Mouse (Mus musculus): Measurements from ENCODE around the gene 1700056E22Rik. TPM values are rescaled to one million over a fixed set of nuclear protein-coding genes. Genes with fewer than 3 reads are reported as not detected.

1700056E22Rik gene
- polyA plus RNA-seq, 1 experiment from 2014 or later: 2.0 TPM

DNA sequence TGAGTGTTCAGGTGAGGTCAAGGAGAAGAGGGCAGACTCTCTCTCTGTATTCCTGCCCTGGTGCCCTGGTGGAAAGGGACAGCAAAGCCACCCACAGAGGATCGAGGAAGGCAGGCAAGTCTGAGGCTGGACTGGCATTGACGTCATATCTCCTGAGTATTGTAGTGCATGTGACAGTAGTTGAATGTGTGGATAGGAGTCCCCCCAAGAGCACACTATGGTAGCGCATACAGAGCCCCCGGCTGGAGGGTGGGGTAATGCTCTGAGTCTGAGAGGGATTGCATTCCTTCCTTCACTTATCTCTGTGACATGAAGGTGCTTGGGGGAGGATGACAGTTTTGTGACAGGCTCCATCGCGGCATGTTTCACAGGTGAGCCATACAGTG, 14.4 kb downstream of the 1700056E22Rik start:
- 51% methylated on average over 6 of the region's 6 CpGs for WGBS
- Histone ChIP-seq H3K4me3 (ENCODE audit: low read depth, low read length) (no peak overlapping the region), H3K4me1 (replicated peaks; ENCODE audit: control insufficient read depth, insufficient read depth, low read length) (no peaks in the 10 kb centered on the region), H3K9ac (ENCODE audit: low read length) (no peak overlapping the region), H3K27ac (ENCODE audit: low read depth, low read length) (no peak overlapping the region), H3K9me3 (ENCODE audit: control insufficient read depth, low read length) (no peaks in the 10 kb centered on the region), H3K4me2 (ENCODE audit: low read depth, low read length, severe bottlenecking) (no peak overlapping the region), H3K36me3 (ENCODE audit: control insufficient read depth, insufficient read depth, low read length) (no peaks in the 10 kb centered on the region), H3K27me3 (ENCODE audit: control insufficient read depth, insufficient read depth, low read length) (no peaks in the 10 kb centered on the region)
- DNase-seq (ENCODE audit: low spot score) (no peak), ATAC-seq (replicated peaks; ENCODE audit: low FRiP score) (no peak)

- H3K4me2 ChIP-seq (ENCODE audit: low read depth, low read length, severe bottlenecking): no peak overlapping the region
- H3K4me3 ChIP-seq (ENCODE audit: low read depth, low read length): no peak overlapping the region
- H3K9ac ChIP-seq (ENCODE audit: low read length): no peak overlapping the region
- H3K27me3 ChIP-seq (ENCODE audit: control insufficient read depth, insufficient read depth, low read length): no peaks in the 10 kb centered on the region
- H3K36me3 ChIP-seq (ENCODE audit: control insufficient read depth, insufficient read depth, low read length): no peaks in the 10 kb centered on the region
- ATAC-seq (replicated peaks; ENCODE audit: low FRiP score): 0 out of 2 replicates have a peak, but pooled peaks have one; percentile 34
- no peak overlapping the region for H3K27ac ChIP-seq (ENCODE audit: low read depth, low read length)
- WGBS: 56% methylated on average over 6 of the region's 6 CpGs
- DNase-seq (ENCODE audit: low spot score): no peak
- H3K9me3 ChIP-seq (ENCODE audit: control insufficient read depth, low read length): no peaks in the 10 kb centered on the region
- no peaks in the 10 kb centered on the region for H3K4me1 ChIP-seq (replicated peaks; ENCODE audit: control insufficient read depth, insufficient read depth, low read length)
Measured at GRCm38 (mm10) chr1:184019042-184019721, 14.9 kb downstream of the 1700056E22Rik start.

DNA sequence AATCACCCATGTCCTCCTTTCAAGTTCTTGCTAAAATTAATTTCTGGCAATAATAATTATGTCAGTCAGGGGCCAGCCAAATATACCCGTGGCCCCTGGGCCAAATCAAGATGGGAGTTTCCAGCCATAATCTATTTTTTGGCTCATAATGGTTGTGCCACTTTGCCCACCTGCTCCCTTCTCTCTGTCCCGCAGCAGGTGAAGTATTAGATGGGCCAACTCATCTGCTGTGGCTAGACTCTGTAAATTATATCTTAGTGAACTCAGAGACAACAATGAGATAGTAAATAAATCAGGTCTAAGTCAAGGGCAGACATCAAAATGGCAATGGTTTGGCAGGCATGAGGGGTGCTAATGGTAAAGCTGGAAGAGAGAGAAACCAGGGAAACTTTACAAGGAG, 16.5 kb downstream of the 1700056E22Rik start:
- no peaks in the 10 kb centered on the region for H3K27me3 ChIP-seq (ENCODE audit: control insufficient read depth, insufficient read depth, low read length)
- no peak overlapping the region for H3K4me3 ChIP-seq (ENCODE audit: low read depth, low read length)
- no peak overlapping the region for H3K27ac ChIP-seq (ENCODE audit: low read depth, low read length)
- H3K4me2 ChIP-seq (ENCODE audit: low read depth, low read length, severe bottlenecking): no peak overlapping the region
- no peaks in the 10 kb centered on the region for H3K9me3 ChIP-seq (ENCODE audit: control insufficient read depth, low read length)
- no peak for ATAC-seq (replicated peaks; ENCODE audit: low FRiP score)
- no peak overlapping the region for H3K9ac ChIP-seq (ENCODE audit: low read length)
- H3K4me1 ChIP-seq (replicated peaks; ENCODE audit: control insufficient read depth, insufficient read depth, low read length): no peaks in the 10 kb centered on the region
- 89% methylated on average over 2 of the region's 2 CpGs for WGBS
- no peak for DNase-seq (ENCODE audit: low spot score)
- H3K36me3 ChIP-seq (ENCODE audit: control insufficient read depth, insufficient read depth, low read length): no peaks in the 10 kb centered on the region

DNA sequence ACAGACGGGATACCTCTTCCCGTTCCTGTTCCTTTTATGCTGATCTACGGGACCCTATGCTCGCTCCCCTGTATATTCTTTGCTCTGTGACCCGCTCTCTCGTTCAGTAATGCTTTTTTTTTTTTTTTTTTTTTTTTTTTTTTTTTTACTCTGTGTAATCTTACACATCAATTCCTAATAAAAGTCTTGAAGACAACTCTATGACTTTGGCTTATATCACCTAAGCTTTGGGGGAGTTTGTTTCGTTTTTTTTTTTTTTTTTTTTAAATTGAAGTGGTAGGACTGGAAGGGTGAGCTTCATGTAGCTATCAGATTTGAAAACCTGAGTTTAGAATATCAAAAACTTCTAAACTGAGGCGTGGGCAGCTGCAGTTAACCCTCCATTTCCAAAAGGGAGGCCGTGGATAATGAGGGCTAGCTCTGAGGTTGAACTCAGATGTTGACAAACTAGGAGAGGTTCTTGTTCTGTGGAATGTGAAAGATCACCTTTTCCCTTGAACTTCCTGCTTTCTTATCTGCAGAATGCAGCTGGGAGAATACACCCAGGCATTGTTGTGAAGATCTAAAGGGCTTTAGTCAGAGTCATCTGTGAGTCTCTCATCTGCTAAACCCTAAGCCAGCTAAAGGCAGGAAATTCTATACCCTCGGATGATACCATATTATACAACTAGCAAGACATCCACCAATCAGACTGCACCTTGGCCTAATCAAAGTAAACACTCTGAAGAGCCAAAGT, 17.9 kb downstream of the 1700056E22Rik start:
- H3K4me3 ChIP-seq (ENCODE audit: low read depth, low read length): no peak overlapping the region
- H3K4me2 ChIP-seq (ENCODE audit: low read depth, low read length, severe bottlenecking): no peak overlapping the region
- no peaks in the 10 kb centered on the region for H3K4me1 ChIP-seq (replicated peaks; ENCODE audit: control insufficient read depth, insufficient read depth, low read length)
- no peaks in the 10 kb centered on the region for H3K9me3 ChIP-seq (ENCODE audit: control insufficient read depth, low read length)
- no peaks in the 10 kb centered on the region for H3K36me3 ChIP-seq (ENCODE audit: control insufficient read depth, insufficient read depth, low read length)
- DNase-seq (ENCODE audit: low spot score) (no peak), ATAC-seq (replicated peaks; ENCODE audit: low FRiP score) (no peak; the same call in 1 of the 2 replicates)
- WGBS: 81% methylated on average over 10 of the region's 10 CpGs
- no peaks in the 10 kb centered on the region for H3K27me3 ChIP-seq (ENCODE audit: control insufficient read depth, insufficient read depth, low read length)
- H3K27ac ChIP-seq (ENCODE audit: low read depth, low read length): no peak overlapping the region
- H3K9ac ChIP-seq (ENCODE audit: low read length): no peak overlapping the region

DNA sequence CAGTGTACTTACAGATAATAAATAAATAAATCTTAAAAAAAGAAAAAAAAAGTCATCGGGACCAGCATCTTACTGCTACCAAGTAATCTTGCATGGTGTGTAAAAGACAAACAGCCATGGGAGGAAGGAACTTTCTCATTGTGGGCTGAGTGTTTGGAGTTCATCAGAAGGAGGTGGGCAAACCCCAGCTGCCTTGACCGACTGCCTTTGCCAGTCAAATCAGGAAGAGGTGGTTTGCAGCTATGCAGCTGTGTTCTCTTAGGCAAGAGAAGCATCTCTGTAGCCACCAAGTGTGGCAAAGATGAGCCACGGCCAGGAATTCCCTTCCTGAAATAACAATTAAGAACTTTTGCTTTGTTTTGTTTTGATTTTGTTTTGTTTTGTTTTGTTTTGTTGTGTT, 20.0 kb downstream of the 1700056E22Rik start:
- ATAC-seq (replicated peaks; ENCODE audit: low FRiP score): no peak
- no peak for DNase-seq (ENCODE audit: low spot score)
- H3K4me2 ChIP-seq (ENCODE audit: low read depth, low read length, severe bottlenecking): no peak overlapping the region
- H3K36me3 ChIP-seq (ENCODE audit: control insufficient read depth, insufficient read depth, low read length): no peaks in the 10 kb centered on the region
- no peak overlapping the region for H3K4me3 ChIP-seq (ENCODE audit: low read depth, low read length)
- WGBS: 80% methylated on average over 3 of the region's 3 CpGs
- H3K9me3 ChIP-seq (ENCODE audit: control insufficient read depth, low read length): no peaks in the 10 kb centered on the region
- no peak overlapping the region for H3K9ac ChIP-seq (ENCODE audit: low read length)
- H3K4me1 ChIP-seq (replicated peaks; ENCODE audit: control insufficient read depth, insufficient read depth, low read length): no peaks in the 10 kb centered on the region
- H3K27me3 ChIP-seq (ENCODE audit: control insufficient read depth, insufficient read depth, low read length): no peaks in the 10 kb centered on the region
- no peak overlapping the region for H3K27ac ChIP-seq (ENCODE audit: low read depth, low read length)

- Histone ChIP-seq H3K4me2 (ENCODE audit: low read depth, low read length, severe bottlenecking) (no peak within 1 kb of the TSS), H3K4me3 (ENCODE audit: low read depth, low read length) (no peak within 1 kb of the TSS), H3K27ac (ENCODE audit: low read depth, low read length) (no peak within 1 kb of the TSS), H3K4me1 (replicated peaks; ENCODE audit: control insufficient read depth, insufficient read depth, low read length) (no peaks in the 10 kb centered on the region), H3K36me3 (ENCODE audit: control insufficient read depth, insufficient read depth, low read length) (no peaks in the 10 kb centered on the region), H3K9ac (ENCODE audit: low read length) (no peak within 1 kb of the TSS), H3K9me3 (ENCODE audit: control insufficient read depth, low read length) (no peaks in the 10 kb centered on the region), H3K27me3 (ENCODE audit: control insufficient read depth, insufficient read depth, low read length) (no peaks in the 10 kb centered on the region)
- 88% methylated on average over 4 of the region's 4 CpGs for WGBS
- DNase-seq (ENCODE audit: low spot score) (no peak), ATAC-seq (replicated peaks; ENCODE audit: low FRiP score) (no peak)
Measured at GRCm38 (mm10) chr1:184013106-184013505, 21.0 kb downstream of the 1700056E22Rik start, which contains the start of gene Dusp10. Gene Dusp10 (plus strand): TSS chr1:184013302.

DNA sequence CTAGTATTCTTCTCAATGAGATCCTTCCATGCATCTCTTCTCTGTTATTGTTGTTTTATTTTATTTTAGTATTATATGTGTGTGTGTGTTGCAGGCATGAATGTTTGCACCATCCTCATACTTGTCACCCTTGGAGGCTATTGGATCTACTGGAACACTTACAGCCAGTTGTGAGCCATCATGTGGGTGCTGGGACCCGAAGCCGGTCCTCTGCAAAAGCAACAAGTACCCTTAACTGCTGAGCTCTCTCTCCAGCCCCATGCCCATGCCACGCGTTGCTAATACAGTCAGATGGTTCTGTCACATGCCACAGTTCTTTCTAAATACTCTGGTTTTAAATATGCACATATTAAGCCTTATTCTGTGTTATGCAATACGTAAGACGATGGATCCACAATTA, 22.8 kb downstream of the 1700056E22Rik start:
- H3K9ac ChIP-seq (ENCODE audit: low read length): no peak overlapping the region
- DNase-seq (ENCODE audit: low spot score): no peak
- H3K4me3 ChIP-seq (ENCODE audit: low read depth, low read length): no peak overlapping the region
- WGBS: 94% methylated on average over 6 of the region's 6 CpGs
- no peak overlapping the region for H3K4me2 ChIP-seq (ENCODE audit: low read depth, low read length, severe bottlenecking)
- no peak for ATAC-seq (replicated peaks; ENCODE audit: low FRiP score)
- no peaks in the 10 kb centered on the region for H3K36me3 ChIP-seq (ENCODE audit: control insufficient read depth, insufficient read depth, low read length)
- no peaks in the 10 kb centered on the region for H3K27me3 ChIP-seq (ENCODE audit: control insufficient read depth, insufficient read depth, low read length)
- no peaks in the 10 kb centered on the region for H3K9me3 ChIP-seq (ENCODE audit: control insufficient read depth, low read length)
- H3K27ac ChIP-seq (ENCODE audit: low read depth, low read length): no peak overlapping the region
- no peaks in the 10 kb centered on the region for H3K4me1 ChIP-seq (replicated peaks; ENCODE audit: control insufficient read depth, insufficient read depth, low read length)

GRCm38 (mm10) chr1:184006086-184006485, 28.0 kb downstream of the 1700056E22Rik start:
- no peak overlapping the region for H3K4me2 ChIP-seq (ENCODE audit: low read depth, low read length, severe bottlenecking)
- no peaks in the 10 kb centered on the region for H3K36me3 ChIP-seq (ENCODE audit: control insufficient read depth, insufficient read depth, low read length)
- H3K27me3 ChIP-seq (ENCODE audit: control insufficient read depth, insufficient read depth, low read length): no peaks in the 10 kb centered on the region
- no peak overlapping the region for H3K9ac ChIP-seq (ENCODE audit: low read length)
- H3K4me1 ChIP-seq (replicated peaks; ENCODE audit: control insufficient read depth, insufficient read depth, low read length): no peaks in the 10 kb centered on the region
- no peak overlapping the region for H3K4me3 ChIP-seq (ENCODE audit: low read depth, low read length)
- no peaks in the 10 kb centered on the region for H3K9me3 ChIP-seq (ENCODE audit: control insufficient read depth, low read length)
- no peak overlapping the region for H3K27ac ChIP-seq (ENCODE audit: low read depth, low read length)
- ATAC-seq (replicated peaks; ENCODE audit: low FRiP score) (no peak), DNase-seq (ENCODE audit: low spot score) (no peak)

Measured in forebrain, embryonic 11.5 days (tissue).